Mouse (Mus musculus) c-Kit-negative CD71-positive TER-119-positive erythroid progenitor cells, embryonic 14.5 days (primary cell): ENCODE data around the gene Tnrc6b.

ENCODE experiments used
- DNase-seq: peaks from one replicate; pipeline ENCODE4 v3.0.0-alpha.2; 2013; ENCODE audit warnings: low read depth, low spot score

Gene Tnrc6b

GRCm38 (mm10) chr15:80955836-80956438 lies 244.8 kb downstream of the Tnrc6b start:
- DNase-seq: no peak

- DNase-seq: no peak
Observed at GRCm38 (mm10) chr15:80969371-80969770, 258.3 kb downstream of the Tnrc6b start.

- DNase-seq: no peak
Observed at GRCm38 (mm10) chr15:80974311-80974710, 263.2 kb downstream of the Tnrc6b start.

- no peak for DNase-seq
Observed at GRCm38 (mm10) chr15:80975666-80976065, 264.6 kb downstream of the Tnrc6b start.

GRCm38 (mm10) chr15:80977620-80978334 lies 266.7 kb downstream of the Tnrc6b start, which contains the start of gene Sgsm3:
TSS of gene Sgsm3 (plus strand) at chr15:80977765.
- peak; percentile 70 for DNase-seq

- DNase-seq: no peak
Observed at GRCm38 (mm10) chr15:80979611-80980010, 268.5 kb downstream of the Tnrc6b start.

GRCm38 (mm10) chr15:80981176-80981575 lies 270.1 kb downstream of the Tnrc6b start:
- no peak for DNase-seq

- DNase-seq: no peak
Observed at GRCm38 (mm10) chr15:80983264-80983663, 272.2 kb downstream of the Tnrc6b start.

GRCm38 (mm10) chr15:80988331-80988730 lies 277.2 kb downstream of the Tnrc6b start:
- DNase-seq: no peak

- no peak for DNase-seq
Observed at GRCm38 (mm10) chr15:80989712-80990111, 278.6 kb downstream of the Tnrc6b start.
